Mouse (Mus musculus) midbrain, embryonic 11.5 days (tissue): Measurements from ENCODE around the gene Spef2. TPM values are rescaled to one million over a fixed set of nuclear protein-coding genes. Genes with fewer than 3 reads are reported as not detected.

Experiments used
- ATAC-seq: fragments of 200-750 bp; cut with Nextera tagmentation; 2 replicates; pipeline ENCODE4 v1.8.0; 2017; ENCODE audit warnings: moderate TSS enrichment, moderate library complexity; ENCODE audit not compliant: low FRiP score
- DNase-seq: peaks from one replicate; pipeline ENCODE4 v3.0.0; 2015; ENCODE audit warnings: low spot score; ENCODE audit errors: missing footprints
- H3K27ac ChIP-seq: fragments of 300-500 bp; sonication (generic); 2 replicates; pipeline ENCODE4 v1.5.1; 2014; ENCODE audit warnings: low read depth, low read length
- H3K27me3 ChIP-seq: fragments of 300-500 bp; sonication (generic); 2 replicates; pipeline ENCODE4 v1.6.1; 2014; ENCODE audit warnings: mild to moderate bottlenecking, low read length, moderate library complexity, mixed read lengths; ENCODE audit not compliant: control insufficient read depth, insufficient read depth
- H3K36me3 ChIP-seq: fragments of 300-500 bp; sonication (generic); 2 replicates; pipeline ENCODE4 v1.6.1; 2014; ENCODE audit warnings: mild to moderate bottlenecking, low read length, moderate library complexity, mixed read lengths; ENCODE audit not compliant: control insufficient read depth, insufficient read depth
- H3K4me1 ChIP-seq: fragments of 300-500 bp; sonication (generic); 2 replicates; pipeline ENCODE4 v1.6.1; 2014; ENCODE audit warnings: low read length; ENCODE audit not compliant: control insufficient read depth, insufficient read depth
- H3K4me2 ChIP-seq: fragments of 300-500 bp; sonication (generic); 2 replicates; pipeline ENCODE4 v1.6.1; 2014; ENCODE audit warnings: mild to moderate bottlenecking, moderate library complexity
- H3K4me3 ChIP-seq: fragments of 300-500 bp; sonication (generic); 2 replicates; pipeline ENCODE4 v1.5.1; 2014; ENCODE audit warnings: low read depth, low read length
- H3K9ac ChIP-seq: fragments of 300-500 bp; sonication (generic); 2 replicates; pipeline ENCODE4 v1.6.1; 2014; ENCODE audit warnings: low read length
- H3K9me3 ChIP-seq: fragments of 300-500 bp; sonication (generic); 2 replicates; pipeline ENCODE4 v1.6.1; 2016; ENCODE audit warnings: low read length; ENCODE audit not compliant: control insufficient read depth
- WGBS: fragments of 180-500 bp; shearing (Covaris S2); extraction: QIAGEN DNeasy Blood & Tissue Kit; methylation state at CpG from one replicate; pipeline ENCODE4 v1.1.7; 2014; 5-methylcytosine and 5-hydroxymethylcytosine counted together
- polyA plus RNA-seq: library from polyadenylated mRNA; unstranded; fragments of >200 nt; fragmentation: Nextera tagmentation; extraction: Ambion mirVana; gene quantifications from 2 replicates; pipeline ENCODE4 v1.2.1, GENCODE M21; 2014

Gene Spef2
- polyA plus RNA-seq, 1 experiment from 2014 or later = 0.71 TPM

DNA sequence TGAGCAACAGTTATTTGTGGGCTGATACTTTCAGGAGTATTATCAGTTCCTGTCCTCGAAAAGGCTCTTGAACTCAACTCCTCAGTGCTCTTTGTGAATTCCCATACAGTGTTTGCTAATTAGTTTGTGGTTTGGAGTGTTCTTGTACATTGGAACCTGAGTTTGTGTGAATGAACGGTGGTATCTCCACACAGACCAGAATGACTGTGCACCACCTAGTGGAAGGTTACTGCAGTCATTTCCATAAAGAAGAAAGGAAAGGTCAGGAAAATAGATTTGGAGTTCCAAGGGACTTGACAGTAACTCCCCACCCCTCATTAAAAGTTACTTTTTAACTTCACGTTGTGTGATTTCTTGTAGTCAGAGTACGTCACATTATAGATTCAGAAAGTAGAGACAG, 140.5 kb downstream of the Spef2 start:
- no peak overlapping the region for H3K27ac ChIP-seq
- H3K9me3 ChIP-seq = no peaks in the 10 kb centered on the region
- no peaks in the 10 kb centered on the region for H3K27me3 ChIP-seq
- ATAC-seq = no peak
- no peak overlapping the region for H3K4me2 ChIP-seq
- H3K4me1 ChIP-seq = no peaks in the 10 kb centered on the region
- DNase-seq = no peak
- no peaks in the 10 kb centered on the region for H3K36me3 ChIP-seq
- WGBS = 71% methylated on average over 4 of the region's 4 CpGs
- H3K4me3 ChIP-seq = no peak overlapping the region
- H3K9ac ChIP-seq = no peak overlapping the region

DNA sequence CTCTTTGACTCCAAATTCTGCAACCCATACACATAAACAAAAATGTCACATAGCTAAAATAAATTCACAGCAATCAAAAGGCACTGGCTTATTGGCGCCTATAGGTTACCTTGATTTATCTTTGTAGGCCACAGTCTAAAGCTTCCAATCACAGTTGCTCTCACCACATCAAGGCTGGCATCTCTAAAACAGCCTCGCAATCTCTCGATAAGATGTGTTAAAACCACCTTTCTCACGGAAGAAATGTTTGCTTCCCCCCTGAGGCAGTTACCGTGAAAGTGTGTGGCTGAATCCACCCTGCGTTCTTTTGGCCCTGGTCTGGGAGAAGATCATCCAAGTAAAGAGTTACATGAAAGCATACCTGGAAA, 148.6 kb downstream of the Spef2 start:
- H3K9ac ChIP-seq = no peak overlapping the region
- H3K9me3 ChIP-seq = no peaks in the 10 kb centered on the region
- 90% methylated on average over 6 of the region's 6 CpGs for WGBS
- no peaks in the 10 kb centered on the region for H3K4me1 ChIP-seq
- no peak for ATAC-seq
- H3K4me2 ChIP-seq = no peak overlapping the region
- H3K36me3 ChIP-seq = no peaks in the 10 kb centered on the region
- DNase-seq = no peak
- H3K27ac ChIP-seq = no peak overlapping the region
- H3K27me3 ChIP-seq = no peaks in the 10 kb centered on the region
- no peak overlapping the region for H3K4me3 ChIP-seq

DNA sequence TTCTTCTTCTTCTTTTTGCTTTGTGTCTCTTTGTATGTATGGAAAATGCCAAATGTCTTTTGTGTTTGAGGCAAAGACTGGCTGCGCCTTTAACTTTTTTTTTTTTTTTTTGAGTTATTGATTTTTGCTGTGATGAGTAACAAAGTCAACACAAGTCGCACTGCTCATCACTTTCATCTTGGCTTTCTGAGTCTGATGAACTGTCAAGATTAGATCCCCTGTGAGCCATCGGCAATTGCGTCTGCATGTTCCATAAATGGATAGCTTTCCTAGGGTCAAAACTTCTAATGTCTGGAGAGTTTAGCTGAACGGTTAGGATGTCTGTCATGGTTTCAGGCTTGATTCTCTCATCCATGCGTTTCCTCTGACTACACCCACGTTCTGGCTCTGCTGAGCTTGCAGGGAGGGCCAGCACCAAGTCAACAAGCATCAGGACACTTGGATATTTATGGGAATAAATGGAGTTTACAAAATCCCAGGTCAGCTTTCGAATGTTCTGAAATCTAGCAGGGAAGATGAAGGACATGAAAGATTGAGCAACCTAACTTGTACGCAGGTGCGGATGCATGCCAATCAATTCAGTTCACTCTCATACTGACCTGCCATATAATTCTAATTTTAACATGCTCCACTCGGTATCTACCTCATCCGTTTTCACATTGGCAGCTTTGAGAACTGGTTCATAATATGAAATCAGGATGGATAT, 149.1 kb downstream of the Spef2 start:
- 90% methylated on average over 12 of the region's 12 CpGs for WGBS
- Histone ChIP-seq H3K9ac (no peak overlapping the region), H3K27me3 (no peaks in the 10 kb centered on the region), H3K4me1 (no peaks in the 10 kb centered on the region), H3K27ac (no peak overlapping the region), H3K4me2 (no peak overlapping the region), H3K4me3 (no peak overlapping the region), H3K9me3 (no peaks in the 10 kb centered on the region), H3K36me3 (no peaks in the 10 kb centered on the region)
- ATAC-seq (no peak), DNase-seq (no peak)

DNA sequence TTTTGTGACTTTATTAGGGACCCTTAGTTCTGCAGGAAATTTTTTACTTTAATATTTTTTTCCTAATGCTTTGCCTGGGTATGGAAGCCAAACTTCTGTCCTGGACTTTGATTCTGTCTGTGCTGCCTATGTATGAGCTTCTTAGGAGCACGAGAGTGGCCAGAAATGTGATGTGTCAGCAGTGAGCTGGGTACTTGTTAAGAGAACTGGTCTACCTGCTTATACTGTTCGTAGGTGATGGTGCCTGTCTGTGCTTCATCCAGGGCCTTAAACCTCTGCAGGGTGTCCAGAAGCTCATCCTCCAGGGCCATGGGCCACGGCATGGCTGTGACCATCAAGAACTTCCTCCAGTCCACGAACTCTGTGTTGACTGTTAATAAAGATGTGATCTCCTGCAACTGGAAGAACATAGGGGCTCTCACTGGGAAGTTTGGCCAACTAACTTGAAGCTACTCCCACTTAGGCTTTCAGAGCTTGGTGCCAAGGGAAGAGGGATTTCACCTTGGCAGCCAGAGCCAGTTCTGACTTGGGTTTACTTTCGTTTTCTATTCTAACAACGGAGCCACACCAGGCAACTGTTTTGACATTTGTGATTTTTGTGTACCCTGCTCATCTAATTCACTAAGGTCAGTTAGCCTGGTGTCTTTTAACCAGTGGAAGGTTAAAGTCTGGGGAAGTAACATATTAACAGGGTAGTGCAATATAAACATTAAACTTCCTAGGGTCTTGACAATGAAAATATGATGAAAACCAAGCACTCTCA, 152.2 kb downstream of the Spef2 start:
- DNase-seq (no peak), ATAC-seq (no peak)
- H3K36me3 ChIP-seq = no peaks in the 10 kb centered on the region
- no peaks in the 10 kb centered on the region for H3K4me1 ChIP-seq
- H3K9ac ChIP-seq = no peak overlapping the region
- WGBS = 90% methylated on average over 6 of the region's 6 CpGs
- no peak overlapping the region for H3K4me3 ChIP-seq
- no peaks in the 10 kb centered on the region for H3K27me3 ChIP-seq
- no peak overlapping the region for H3K4me2 ChIP-seq
- no peaks in the 10 kb centered on the region for H3K9me3 ChIP-seq
- no peak overlapping the region for H3K27ac ChIP-seq

DNA sequence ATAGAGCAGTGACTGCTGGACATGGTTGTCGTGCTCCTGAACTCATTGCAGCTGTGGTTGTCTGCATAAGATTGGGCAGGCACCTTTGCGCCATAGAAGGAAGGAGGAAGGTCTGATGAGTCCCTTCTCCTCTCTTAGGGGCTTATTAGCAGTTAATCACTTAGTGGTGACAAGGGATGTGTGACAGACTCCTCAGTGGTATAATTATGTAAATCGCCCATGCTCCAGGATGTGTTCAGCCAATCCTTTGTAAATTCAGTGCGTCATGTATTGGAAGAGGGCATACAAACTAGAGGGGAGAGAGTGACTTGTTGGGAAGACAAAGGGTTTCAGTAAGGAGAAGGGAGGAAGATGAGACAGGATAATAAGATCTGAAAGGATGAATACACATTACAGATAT, 158.7 kb downstream of the Spef2 start:
- no peak overlapping the region for H3K9ac ChIP-seq
- ATAC-seq (no peak), DNase-seq (no peak)
- H3K36me3 ChIP-seq = no peaks in the 10 kb centered on the region
- H3K27me3 ChIP-seq = no peaks in the 10 kb centered on the region
- H3K4me2 ChIP-seq = no peak overlapping the region
- H3K4me3 ChIP-seq = no peak overlapping the region
- WGBS = 90% methylated on average over 4 of the region's 4 CpGs
- H3K9me3 ChIP-seq = no peaks in the 10 kb centered on the region
- H3K4me1 ChIP-seq = no peaks in the 10 kb centered on the region
- no peak overlapping the region for H3K27ac ChIP-seq

DNA sequence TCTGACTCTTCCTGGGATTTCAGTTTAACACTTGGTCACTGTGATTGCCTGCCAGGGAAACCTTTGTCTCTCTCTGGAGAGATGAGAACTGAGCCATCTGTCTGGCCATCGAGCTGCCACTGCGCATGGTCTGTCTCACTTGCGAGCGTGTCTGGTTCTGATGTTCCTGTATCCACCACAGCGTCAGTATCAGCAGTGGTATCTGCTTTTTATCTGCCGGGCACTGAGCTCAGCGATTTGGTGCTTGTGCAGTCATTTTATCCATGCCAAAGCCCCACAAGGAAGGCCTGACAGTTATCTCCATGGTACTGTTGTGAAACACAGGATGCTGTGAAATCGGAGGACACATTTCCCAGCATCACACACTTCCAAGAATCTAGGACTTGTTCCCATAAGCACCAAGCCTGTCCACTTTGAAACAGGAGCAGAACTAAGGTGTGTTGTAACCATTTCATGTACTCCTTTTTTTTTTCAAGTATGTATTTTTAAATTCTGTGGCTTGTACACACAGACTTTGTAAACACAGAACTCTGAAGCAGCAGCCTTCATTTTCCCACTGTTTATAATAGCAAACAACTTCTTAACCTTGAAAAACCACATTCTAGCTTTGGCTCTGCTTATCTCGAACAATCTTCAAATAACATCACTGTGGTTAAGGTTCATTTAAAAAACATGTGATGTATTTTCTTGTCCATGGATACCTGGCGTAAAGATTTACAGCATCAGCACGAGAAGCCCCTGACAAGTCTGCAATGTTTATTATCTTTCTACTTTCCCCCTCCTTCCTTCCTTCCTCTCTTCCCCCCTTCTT, 168.0 kb downstream of the Spef2 start:
- Histone ChIP-seq H3K27me3 (no peaks in the 10 kb centered on the region), H3K36me3 (no peaks in the 10 kb centered on the region), H3K4me2 (no peak overlapping the region), H3K4me3 (no peak overlapping the region), H3K27ac (no peak overlapping the region), H3K4me1 (no peaks in the 10 kb centered on the region), H3K9me3 (no peaks in the 10 kb centered on the region), H3K9ac (no peak overlapping the region)
- no peak for ATAC-seq
- no peak for DNase-seq
- WGBS = 86% methylated on average over 11 of the region's 11 CpGs

DNA sequence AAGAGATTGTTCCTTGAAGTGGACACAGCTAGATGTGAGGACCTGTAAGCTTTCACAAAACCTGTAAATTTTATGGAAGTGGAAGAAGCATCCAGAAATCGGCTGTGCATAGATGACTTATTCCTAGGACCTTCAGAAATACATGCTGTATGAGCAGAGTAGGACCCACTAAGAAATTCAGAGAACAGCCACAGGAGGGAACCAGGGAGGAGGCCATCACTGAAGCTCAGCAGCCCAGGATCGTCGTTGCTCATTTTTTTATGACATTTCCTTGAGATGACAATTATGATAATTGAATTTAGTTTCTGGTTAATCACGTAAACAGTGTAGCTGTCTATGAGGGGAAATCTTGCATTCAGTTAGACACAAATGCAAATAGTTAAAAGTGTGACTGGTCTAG, 171.4 kb downstream of the Spef2 start:
- Histone ChIP-seq H3K9me3 (no peaks in the 10 kb centered on the region), H3K36me3 (no peaks in the 10 kb centered on the region), H3K4me3 (no peak overlapping the region), H3K4me2 (no peak overlapping the region), H3K9ac (no peak overlapping the region), H3K27ac (no peak overlapping the region), H3K4me1 (no peaks in the 10 kb centered on the region), H3K27me3 (no peaks in the 10 kb centered on the region)
- DNase-seq (no peak), ATAC-seq (no peak)
- WGBS = 91% methylated on average over 4 of the region's 4 CpGs

DNA sequence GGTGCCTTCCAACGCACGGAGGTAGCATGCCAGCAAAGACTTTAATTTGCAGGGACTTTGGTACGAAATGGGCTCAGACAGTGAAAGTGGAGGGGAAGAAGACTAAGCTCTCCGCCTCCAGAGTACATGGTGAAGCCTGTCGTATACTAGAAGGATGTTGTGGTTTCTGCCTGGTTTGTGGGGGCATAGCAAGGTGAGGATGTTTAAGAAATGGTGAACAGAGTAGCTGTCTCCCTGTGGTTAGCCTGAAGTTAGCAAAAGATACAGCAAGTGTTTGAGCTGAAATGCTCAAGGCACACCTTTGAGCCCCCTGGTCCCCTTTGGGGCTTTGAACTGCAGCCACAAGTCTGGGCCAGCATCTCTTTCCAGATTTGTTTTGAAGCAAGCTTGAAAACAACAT, 173.9 kb downstream of the Spef2 start:
- no peak for ATAC-seq
- H3K4me1 ChIP-seq = no peaks in the 10 kb centered on the region
- no peak overlapping the region for H3K4me2 ChIP-seq
- no peak overlapping the region for H3K9ac ChIP-seq
- no peaks in the 10 kb centered on the region for H3K9me3 ChIP-seq
- WGBS = 83% methylated on average over 5 of the region's 5 CpGs
- H3K36me3 ChIP-seq = no peaks in the 10 kb centered on the region
- DNase-seq = no peak
- no peak overlapping the region for H3K27ac ChIP-seq
- no peaks in the 10 kb centered on the region for H3K27me3 ChIP-seq
- no peak overlapping the region for H3K4me3 ChIP-seq

DNA sequence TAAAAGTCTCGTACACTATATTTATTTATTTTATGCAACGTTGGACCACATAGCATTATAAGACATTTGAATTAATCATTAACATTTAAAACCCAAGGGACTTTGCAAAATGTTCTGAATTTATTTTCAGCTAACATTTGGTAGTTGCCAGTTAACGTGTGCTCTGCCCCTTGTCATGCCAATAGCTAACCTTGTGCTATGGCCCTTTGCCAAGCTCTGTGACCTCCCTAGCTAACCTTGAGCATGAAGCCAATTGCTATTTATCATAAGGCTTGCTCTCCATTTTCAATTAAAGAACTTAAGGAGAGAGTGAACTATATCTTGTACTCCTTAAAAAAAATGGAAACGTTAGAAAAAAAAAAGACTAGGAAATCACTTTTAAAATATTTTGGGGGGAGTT, 175.3 kb downstream of the Spef2 start:
- ATAC-seq (no peak), DNase-seq (no peak)
- H3K27ac ChIP-seq = no peak overlapping the region
- no peak overlapping the region for H3K9ac ChIP-seq
- H3K9me3 ChIP-seq = no peaks in the 10 kb centered on the region
- H3K27me3 ChIP-seq = no peaks in the 10 kb centered on the region
- WGBS = 90% methylated on average over 4 of the region's 4 CpGs
- H3K36me3 ChIP-seq = no peaks in the 10 kb centered on the region
- no peak overlapping the region for H3K4me3 ChIP-seq
- H3K4me2 ChIP-seq = no peak overlapping the region
- no peaks in the 10 kb centered on the region for H3K4me1 ChIP-seq
